Mouse (Mus musculus): ENCODE data around the gene Xpr1.

DNA sequence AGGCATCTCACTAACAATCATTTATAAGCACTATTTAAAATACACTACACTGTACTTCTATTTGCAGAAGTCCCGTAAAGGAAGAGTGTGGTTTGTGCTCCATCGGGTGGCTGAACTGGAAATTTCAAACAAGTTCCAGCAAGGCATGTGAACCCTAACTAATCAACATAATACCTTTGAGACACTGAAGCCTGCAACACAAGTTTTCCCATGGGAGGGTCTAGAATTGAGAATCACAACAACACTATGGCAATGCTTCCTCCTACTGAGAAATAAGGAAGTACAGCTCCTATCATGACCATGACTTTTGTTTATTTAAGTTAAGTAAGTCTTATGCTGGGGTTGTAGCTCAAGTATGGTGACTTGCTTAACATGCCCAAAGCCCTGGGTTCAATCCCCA is 4.5 kb downstream of the Xpr1 start:
- TF ChIP-seq CTCF (IDR thresholded peaks at IDR 0.05; ENCODE audit: low read depth, low read length) (no peak), POLR2A (IDR thresholded peaks at IDR 0.05; ENCODE audit: borderline replicate concordance, low read depth, low read length) (no peak)

Data from bone marrow macrophage, adult 2 months (primary cell).